Mouse (Mus musculus) lung, adult 2 months (tissue): Measurements from ENCODE around the gene Prc1.

Experiments used
- CTCF ChIP-seq: fragments of 200-500 bp; IDR thresholded peaks from 2 replicates; pipeline ENCODE4 v1.5.1; 2011; ENCODE audit warnings: mild to moderate bottlenecking, low read length, control low read depth; ENCODE audit not compliant: insufficient read depth
- POLR2A ChIP-seq: fragments of 200-500 bp; IDR thresholded peaks from 2 replicates; pipeline ENCODE4 v1.6.1; 2011; ENCODE audit warnings: low read depth, mild to moderate bottlenecking, control low read depth, low read length, borderline replicate concordance; ENCODE audit errors: extremely low read depth

DNA sequence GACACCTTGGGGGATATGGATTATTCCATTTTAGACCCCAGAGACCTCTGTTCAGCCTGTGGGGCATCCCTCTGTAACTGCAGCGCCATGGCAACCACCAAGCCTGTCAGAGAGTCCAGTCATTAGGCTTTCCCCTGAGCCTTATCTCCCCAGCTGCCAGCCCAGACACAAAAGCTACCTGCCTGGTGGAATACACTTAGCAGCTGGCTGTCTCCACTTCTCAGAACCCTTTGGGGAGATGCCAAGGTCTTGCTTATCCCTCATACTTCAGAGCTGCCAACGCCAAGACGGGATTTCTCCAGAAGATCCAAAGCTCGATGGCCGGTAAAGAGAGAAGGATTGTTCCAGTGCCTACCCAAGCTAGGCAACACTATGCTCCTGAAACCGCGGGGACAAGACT lies 47.5 kb downstream of the Prc1 start:
- TF ChIP-seq CTCF (no peak), POLR2A (no peak)
